Mouse (Mus musculus): ENCODE results near the gene H1foo.

Gene H1foo

GRCm38 (mm10) chr6:115944638-115945037 lies at the start of gene H1foo:
H1foo (plus strand) TSS chr6:115944938.
- DNase-seq = no peak

DNA sequence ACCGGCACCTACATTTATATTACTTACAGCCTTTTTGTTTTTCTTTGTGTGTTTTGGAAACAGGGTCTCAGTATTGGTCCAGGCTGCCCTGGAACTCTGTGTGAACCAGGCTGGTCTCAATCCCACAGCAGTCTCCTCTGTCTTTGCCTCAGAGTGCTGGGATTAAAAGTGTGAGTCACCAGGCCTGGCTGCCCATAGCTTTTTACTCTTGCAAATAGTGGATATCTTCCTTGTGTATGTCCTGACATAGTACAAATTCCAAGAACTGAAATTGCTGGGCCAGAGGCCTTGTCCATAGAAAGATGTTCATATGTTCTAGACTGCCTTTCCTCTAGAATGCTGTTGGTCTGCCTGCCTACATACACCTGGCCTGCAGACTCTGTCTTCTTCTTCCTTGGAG lies 48.4 kb upstream of the H1foo start:
- DNase-seq = no peak

DNA sequence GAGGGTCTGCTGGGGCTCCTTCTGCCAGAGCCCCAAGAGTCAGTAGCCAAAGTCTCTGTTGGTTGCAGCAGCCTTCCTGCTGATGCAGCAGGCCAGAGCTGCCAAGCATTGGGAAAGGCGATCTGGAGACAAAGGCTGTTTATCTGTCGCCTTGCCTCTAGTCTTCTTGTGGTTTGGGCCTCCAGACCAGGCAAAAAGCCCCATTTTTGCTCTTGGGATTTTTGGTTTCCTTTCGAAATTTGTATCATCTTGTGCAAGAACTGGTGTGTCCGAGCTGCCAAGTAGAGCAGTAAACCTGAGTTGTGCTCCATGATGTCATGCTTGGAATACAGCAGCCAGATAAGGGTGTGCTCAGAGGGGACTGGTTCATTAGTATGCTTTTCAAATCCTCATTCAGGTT lies 47.6 kb upstream of the H1foo start:
- no peak for DNase-seq

- DNase-seq = no peak
Measured at GRCm38 (mm10) chr6:115897926-115898520, 46.7 kb upstream of the H1foo start.

DNA sequence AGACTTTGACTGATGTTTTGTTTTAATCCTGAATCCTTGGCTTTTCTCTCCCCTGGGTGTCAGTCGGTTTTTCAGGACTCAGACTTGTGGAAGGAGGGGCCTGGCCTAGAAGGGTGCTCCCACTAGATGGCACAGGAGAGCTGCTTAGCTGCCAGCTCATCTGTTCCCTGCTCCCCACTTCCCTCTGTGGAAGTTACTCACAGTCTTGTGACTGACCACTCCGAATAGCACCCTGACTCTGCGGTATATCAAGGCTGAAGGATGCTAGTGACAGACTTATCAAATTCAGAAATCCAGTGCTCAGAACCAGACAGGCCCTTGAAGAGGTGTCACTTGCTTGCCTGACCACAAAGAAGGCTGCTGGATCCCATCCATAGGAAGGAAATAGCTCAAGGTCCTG lies 43.7 kb upstream of the H1foo start:
- peak; percentile 87 for DNase-seq

- peak; percentile 83 for DNase-seq
Measured at GRCm38 (mm10) chr6:115901489-115901931, 43.2 kb upstream of the H1foo start.

- no peak for DNase-seq
Measured at GRCm38 (mm10) chr6:115902545-115902944, 42.2 kb upstream of the H1foo start.

- peak; percentile 57 for DNase-seq
Measured at GRCm38 (mm10) chr6:115905568-115905967, 39.2 kb upstream of the H1foo start.

GRCm38 (mm10) chr6:115906455-115906854 lies 38.3 kb upstream of the H1foo start:
- DNase-seq = no peak

DNA sequence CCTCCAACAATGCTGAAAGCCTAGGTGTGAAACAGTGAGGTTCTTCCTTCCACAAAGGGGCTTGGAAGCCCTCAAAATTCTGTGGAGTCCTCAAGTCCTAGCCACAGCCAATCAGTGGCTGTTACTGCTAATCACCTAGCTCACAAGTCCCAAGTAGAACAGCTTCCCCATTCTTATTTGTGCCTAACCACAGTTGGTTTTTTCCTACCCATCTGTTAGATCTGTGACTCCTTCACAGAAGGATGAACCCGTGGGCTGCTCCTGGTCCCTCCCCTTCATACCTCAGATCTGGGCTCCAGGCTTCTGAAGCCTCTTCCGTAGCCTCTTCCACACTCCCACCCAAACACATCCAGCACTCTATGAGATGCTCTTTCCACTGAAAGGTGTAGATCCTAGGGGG lies 37.9 kb upstream of the H1foo start:
- DNase-seq = no peak

- DNase-seq = no peak
Measured at GRCm38 (mm10) chr6:115908421-115908982, 36.2 kb upstream of the H1foo start.

GRCm38 (mm10) chr6:115909052-115909451 lies 35.7 kb upstream of the H1foo start:
- DNase-seq = no peak

DNA sequence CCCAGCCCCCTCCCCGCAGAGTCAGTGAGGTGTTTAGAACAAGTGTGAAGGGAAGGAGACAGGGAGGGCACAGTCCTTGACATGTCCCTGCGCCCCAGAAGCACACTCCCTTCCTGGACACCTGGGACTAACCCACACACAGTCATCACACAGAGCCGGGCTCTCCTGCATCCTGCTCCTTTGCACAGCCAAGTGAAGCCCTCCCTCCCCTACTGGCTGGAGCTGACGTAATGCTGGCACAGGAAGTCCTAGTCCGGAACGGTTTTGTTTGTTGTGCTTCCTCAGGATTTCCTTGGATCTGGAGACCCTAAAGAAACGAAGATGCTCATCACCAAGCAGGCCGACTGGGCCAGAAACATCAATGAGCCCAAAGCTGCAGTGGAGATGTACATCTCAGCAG lies 34.8 kb upstream of the H1foo start:
- DNase-seq = peak; percentile 85

DNA sequence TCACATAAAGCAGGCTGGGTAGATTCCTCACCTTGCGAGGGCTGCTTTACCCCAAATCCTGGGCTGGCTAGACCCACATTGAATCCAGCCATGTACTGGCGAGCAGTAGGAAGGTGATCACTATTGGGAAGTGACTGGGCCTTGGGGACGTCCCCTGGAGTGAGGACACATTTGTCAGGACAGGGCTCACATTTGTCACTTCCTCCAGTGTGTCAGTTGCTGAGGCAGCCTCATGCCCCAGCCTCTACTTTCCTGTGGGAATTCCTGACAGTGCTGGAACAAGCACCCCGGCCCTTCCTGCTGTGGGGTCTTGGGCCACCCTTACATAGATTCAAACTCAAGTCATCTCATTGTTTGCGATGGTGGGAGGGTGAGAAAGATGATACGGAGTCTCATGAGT lies 33.0 kb upstream of the H1foo start:
- peak; percentile 47 for DNase-seq

DNA sequence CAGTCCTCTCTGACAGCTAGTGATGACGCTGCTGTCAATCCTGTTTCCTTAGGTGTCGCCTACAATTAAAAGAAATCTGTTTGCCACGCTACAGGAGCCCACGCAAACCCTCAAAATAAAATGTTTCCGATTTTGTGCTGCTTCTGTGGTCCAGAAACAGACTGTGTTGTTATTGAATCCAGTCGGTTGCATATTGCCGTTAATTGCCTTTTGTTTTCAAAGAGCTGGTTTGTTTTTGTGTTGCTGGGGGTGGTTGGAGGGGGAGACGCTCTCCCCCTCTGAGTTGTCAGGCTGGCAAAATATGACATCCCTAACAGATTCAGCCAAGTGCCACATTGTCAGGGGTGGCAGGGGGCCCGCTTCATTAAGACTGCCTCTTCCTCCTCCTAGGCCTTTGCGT lies 31.3 kb upstream of the H1foo start:
- DNase-seq = no peak

- DNase-seq = no peak
Measured at GRCm38 (mm10) chr6:115914511-115915202, 30.1 kb upstream of the H1foo start.

DNA sequence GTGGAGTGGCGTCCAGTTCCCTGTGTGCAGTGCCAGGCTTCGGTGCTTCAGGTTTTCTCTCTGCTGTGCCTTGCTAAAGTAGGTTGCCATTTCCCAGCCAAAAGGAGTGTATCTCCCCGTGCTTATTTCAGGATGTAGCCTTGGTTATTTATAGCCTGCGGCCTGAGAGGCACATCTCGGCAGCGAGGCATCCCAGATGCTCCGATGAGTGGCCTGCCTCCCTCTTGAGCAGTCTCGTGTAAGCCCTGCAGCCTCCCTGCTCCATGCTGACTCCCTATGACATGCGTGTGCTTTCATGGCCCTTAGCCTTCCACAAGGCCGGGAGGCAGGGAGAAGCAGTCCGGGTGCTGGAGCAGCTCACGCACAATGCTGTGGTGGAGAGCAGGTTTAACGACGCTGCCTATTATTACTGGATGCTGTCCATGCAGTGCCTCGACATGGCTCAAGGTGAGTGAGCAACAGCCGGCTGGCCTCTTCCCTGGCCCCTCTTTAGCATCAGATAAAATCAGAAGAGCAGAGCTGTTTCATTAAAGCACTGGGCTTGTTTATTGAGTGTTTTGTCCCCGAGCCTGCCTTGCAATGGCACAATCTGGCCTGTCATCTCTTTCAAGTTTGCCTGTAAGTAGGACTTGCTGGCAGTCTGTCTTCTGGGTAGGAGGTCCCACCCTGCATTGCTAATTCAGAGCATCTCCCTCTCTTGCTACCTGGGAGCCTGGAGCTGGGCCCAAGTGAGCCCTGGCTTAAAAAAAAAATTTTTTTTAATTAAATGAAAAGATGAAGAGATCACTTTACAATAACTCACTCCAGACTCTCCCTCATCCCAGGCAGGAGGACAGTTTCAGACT lies 28.9 kb upstream of the H1foo start:
- no peak for DNase-seq

- no peak for DNase-seq
Measured at GRCm38 (mm10) chr6:115916611-115917010, 28.1 kb upstream of the H1foo start.

- no peak for DNase-seq
Measured at GRCm38 (mm10) chr6:115918615-115919014, 26.1 kb upstream of the H1foo start.

DNA sequence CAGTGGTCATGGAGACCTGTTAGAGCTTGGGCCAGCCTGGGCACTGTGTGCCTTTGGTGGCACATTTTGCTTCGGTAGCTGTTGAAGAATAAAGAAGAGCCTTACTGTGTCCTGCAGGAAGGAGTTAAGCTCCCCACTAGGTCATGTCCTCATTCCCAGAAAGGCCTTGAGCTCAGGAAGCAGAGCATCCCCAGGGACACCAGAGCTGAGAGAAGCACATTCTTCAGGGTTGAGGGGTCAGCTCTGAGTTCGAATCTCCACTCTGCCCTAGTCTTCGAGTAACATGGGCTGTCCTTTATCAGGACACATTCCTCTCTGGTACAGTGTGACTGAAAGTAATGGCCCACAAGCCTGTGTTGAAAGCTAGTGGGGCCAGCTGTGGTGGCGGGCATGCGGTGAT lies 24.9 kb upstream of the H1foo start:
- DNase-seq = peak; percentile 55

GRCm38 (mm10) chr6:115924829-115925228 lies 19.9 kb upstream of the H1foo start:
- no peak for DNase-seq

- no peak for DNase-seq
Measured at GRCm38 (mm10) chr6:115926416-115926815, 18.3 kb upstream of the H1foo start.
